Mouse (Mus musculus): ENCODE measurements at regions not wholly inside any gene's neighbourhood (a gene's known extent, or its start where the extent isn't known, plus 50 kb on each side); places are given as distances from the start of the nearest gene placed in this dataset.
"Not testable (repeated sequence)": the region's sequence is repeated elsewhere in the genome, so short reads cannot be mapped to it uniquely, and the experiment has no call there.

GRCm38 (mm10) chr13:88459474-88460173 lies 361.6 kb upstream of the Edil3 start:
- no peak for DNase-seq

GRCm38 (mm10) chr13:88490104-88490503 lies 331.2 kb upstream of the Edil3 start:
- DNase-seq, result peak; percentile 0

- no peak for DNase-seq
These were observed 310.3 kb upstream of the Edil3 start for GRCm38 (mm10) chr13:88510850-88511554.

GRCm38 (mm10) chr13:88534796-88535195 lies 286.5 kb upstream of the Edil3 start:
- no peak for DNase-seq

GRCm38 (mm10) chr13:88554504-88554903 lies 266.8 kb upstream of the Edil3 start:
- no peak for DNase-seq

GRCm38 (mm10) chr13:88564978-88565377 lies 256.3 kb upstream of the Edil3 start:
- DNase-seq, result no peak

- no peak for DNase-seq
These were observed 219.0 kb upstream of the Edil3 start for GRCm38 (mm10) chr13:88602244-88602643.

- no peak for DNase-seq
These were observed 210.7 kb upstream of the Edil3 start for GRCm38 (mm10) chr13:88610610-88611009.

GRCm38 (mm10) chr13:88613231-88613630 lies 208.0 kb upstream of the Edil3 start:
- DNase-seq, result no peak

GRCm38 (mm10) chr13:88650135-88650534 lies 171.1 kb upstream of the Edil3 start:
- DNase-seq, result no peak

GRCm38 (mm10) chr13:88651036-88651435 lies 170.2 kb upstream of the Edil3 start:
- DNase-seq, result no peak

- DNase-seq, result no peak
These were observed 166.2 kb upstream of the Edil3 start for GRCm38 (mm10) chr13:88655030-88655429.

- DNase-seq, result no peak
These were observed 145.4 kb upstream of the Edil3 start for GRCm38 (mm10) chr13:88675835-88676234.

GRCm38 (mm10) chr13:88704526-88704925 lies 116.7 kb upstream of the Edil3 start:
- DNase-seq, result no peak

GRCm38 (mm10) chr13:88729626-88730025 lies 91.6 kb upstream of the Edil3 start:
- not testable (repeated sequence) for DNase-seq

GRCm38 (mm10) chr13:88749916-88750315 lies 71.4 kb upstream of the Edil3 start:
- DNase-seq, result no peak
